ENCODE assay signal across 11 mouse cellular contexts in the genomic region with DNA sequence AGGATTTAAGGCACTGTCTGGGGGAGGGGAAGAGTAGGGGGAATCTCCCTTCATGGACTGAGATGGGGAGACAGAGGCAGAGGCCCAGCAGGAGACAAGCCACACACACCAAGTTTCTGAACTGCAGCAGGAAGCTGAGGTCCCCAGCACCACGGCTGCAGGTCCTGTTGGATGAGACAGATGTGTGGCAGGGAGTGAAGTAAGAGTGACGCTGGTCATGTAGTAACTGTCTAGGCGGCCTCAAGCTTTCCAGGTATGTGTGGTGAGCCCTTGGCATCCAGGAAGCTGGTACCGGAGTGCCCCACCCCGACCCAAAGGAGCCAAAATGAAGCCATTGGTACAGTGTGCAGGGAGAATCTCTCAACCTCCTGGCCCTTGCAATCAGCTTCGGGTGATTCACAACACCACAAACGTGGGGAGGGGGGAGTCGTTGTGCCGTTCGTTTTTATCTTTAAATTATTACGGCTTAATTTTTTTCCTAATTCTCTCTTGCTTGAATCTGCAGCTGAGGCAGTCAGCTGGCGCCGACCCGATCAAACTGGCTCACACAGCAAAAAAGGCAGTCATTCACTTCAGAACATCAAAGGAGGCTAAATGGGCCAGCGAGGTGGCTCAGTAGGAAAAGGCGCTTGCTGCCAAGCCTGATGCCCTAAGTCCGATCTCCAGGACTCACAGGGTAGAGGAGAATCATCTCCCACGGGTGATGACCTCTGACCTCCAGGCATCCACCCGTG. TPM values are rescaled to one million over a fixed set of nuclear protein-coding genes. Genes with fewer than 3 reads are reported as not detected.
A peak's percentile ranks its signal among the peaks of the same experiment; 100 is the strongest.
DNase-seq lines count a peak whose midpoint lies in the region; ATAC-seq and TF ChIP-seq lines count a peak whose summit lies in the region.
"Had no signal": no experiment of that assay in that cellular context is flagged by ENCODE, and none has a peak within 500 bp of the region (broad histone marks: within the 10 kb centered on the region; RNA-seq: fewer than 3 reads in every experiment).

No protein-coding gene starts in this region.

- H3K36me3 ChIP-seq in lung, embryonic 15.5 days: 0 out of 2 replicates have a peak, but pooled peaks cover 4% of the 10 kb centered on the region
- no peaks in the 10 kb centered on the region for H3K36me3 ChIP-seq in intestine, embryonic 16.5 days (ENCODE audit: control insufficient read depth, insufficient read depth, low read length)
- H3K36me3 ChIP-seq in neural tube, embryonic 12.5 days: no peaks in the 10 kb centered on the region

- intact Hi-C loops in gastrocnemius, adult 2 months (cut with DNase I): no loop called here
- intact Hi-C loops in gastrocnemius, postnatal 14 days (cut with DNase I; ENCODE audit: low total_unique reads): no loop called here

- DNase-seq in gastrocnemius, adult 2 months: no peak
- no peak for DNase-seq in gastrocnemius, postnatal 14 days
- no peak for DNase-seq in lung, postnatal 14 days
- no peak for DNase-seq in MN1 (ENCODE audit: low spot score)
- DNase-seq in cerebellum, adult 9-11 months: no peak
- DNase-seq: cerebellum, postnatal 25 days; heart, adult 11 months; lung, adult 2 months had no signal

- ATAC-seq in lung, embryonic 15.5 days (ENCODE audit: borderline replicate concordance, extremely low read depth, low FRiP score, low TSS enrichment): no peak
- no peak for ATAC-seq in intestine, embryonic 16.5 days
- ATAC-seq in neural tube, embryonic 12.5 days (ENCODE audit: low FRiP score, low read depth): no peak

- no peaks in the 10 kb centered on the region for H3K27me3 ChIP-seq in lung, embryonic 15.5 days
- H3K27me3 ChIP-seq in intestine, embryonic 16.5 days (replicated peaks; ENCODE audit: control insufficient read depth, insufficient read depth, low read length): no peaks in the 10 kb centered on the region
- 0 out of 2 replicates have a peak, but pooled peaks cover 5% of the 10 kb centered on the region for H3K27me3 ChIP-seq in neural tube, embryonic 12.5 days (replicated peaks)

- no peak overlapping the region; the same call in 1 of the 2 replicates for H3K27ac ChIP-seq in gastrocnemius, adult 2 months
- peak overlapping the region; percentile 74 for H3K27ac ChIP-seq in lung, embryonic 15.5 days
- H3K27ac ChIP-seq in intestine, embryonic 16.5 days (ENCODE audit: low read length): peak overlapping the region; percentile 61
- no peak overlapping the region; the same call in 1 of the 2 replicates for H3K27ac ChIP-seq in neural tube, embryonic 12.5 days

- H3K4me1 ChIP-seq in lung, embryonic 15.5 days: peaks cover 57% of the 10 kb centered on the region
- peaks cover 26% of the 10 kb centered on the region for H3K4me1 ChIP-seq in intestine, embryonic 16.5 days (ENCODE audit: control insufficient read depth, insufficient read depth, low read length)
- peaks cover 34% of the 10 kb centered on the region for H3K4me1 ChIP-seq in neural tube, embryonic 12.5 days

- H3K4me2 ChIP-seq in lung, embryonic 15.5 days: peak overlapping the region; percentile 56
- peak overlapping the region; percentile 55 for H3K4me2 ChIP-seq in intestine, embryonic 16.5 days (ENCODE audit: low read depth, low read length)
- H3K4me2 ChIP-seq in neural tube, embryonic 12.5 days (replicated peaks): peak overlapping the region; percentile 44

- H3K4me3 ChIP-seq in gastrocnemius, adult 2 months: peak overlapping the region; percentile 21
- peak overlapping the region; percentile 22 for H3K4me3 ChIP-seq in lung, embryonic 15.5 days
- peak overlapping the region; percentile 52 for H3K4me3 ChIP-seq in intestine, embryonic 16.5 days (ENCODE audit: low read length)
- no peak overlapping the region for H3K4me3 ChIP-seq in neural tube, embryonic 12.5 days

- 16% methylated on average over 19 of the region's 19 CpGs for WGBS in lung, embryonic 15.5 days
- 20% methylated on average over 19 of the region's 19 CpGs for WGBS in intestine, embryonic 16.5 days
- WGBS in neural tube, embryonic 12.5 days: 9% methylated on average over 19 of the region's 19 CpGs

- TF ChIP-seq CTCF in gastrocnemius, adult 2 months (IDR thresholded peaks at IDR 0.05): no peak

- peak overlapping the region; percentile 28 for H3K9ac ChIP-seq in lung, embryonic 15.5 days
- peak overlapping the region; percentile 61 for H3K9ac ChIP-seq in intestine, embryonic 16.5 days (ENCODE audit: low read depth, low read length)
- H3K9ac ChIP-seq in neural tube, embryonic 12.5 days: no peak overlapping the region

- no peaks in the 10 kb centered on the region for H3K9me3 ChIP-seq in lung, embryonic 15.5 days
- no peaks in the 10 kb centered on the region for H3K9me3 ChIP-seq in intestine, embryonic 16.5 days (ENCODE audit: control insufficient read depth, low read length)
- H3K9me3 ChIP-seq in neural tube, embryonic 12.5 days: no peaks in the 10 kb centered on the region

RNA-seq across cellular contexts. Expression of a gene that starts 3.0 kb away (rescaled TPM):
- total RNA-seq in gastrocnemius, adult 2 months (2021): 1 to 10 TPM in 1 of 2 experiments, under 1 TPM in 1; 0.46 to 2.4 TPM
- total RNA-seq in gastrocnemius, postnatal 14 days (2021): 10 to 100 TPM in 1 of 2 experiments, 1 to 10 TPM in 1; 5.8 to 11.2 TPM
- 47.0 and 48.1 TPM in 2 replicates for polyA plus RNA-seq in lung, embryonic 15.5 days (2015; fragmentation: Nextera tagmentation; extraction: Ambion mirVana)
- polyA plus RNA-seq in intestine, embryonic 16.5 days (2015; fragmentation: Nextera tagmentation; extraction: Ambion mirVana): 56.6 and 63.7 TPM in 2 replicates
- 39.3 and 43.8 TPM in 2 replicates for polyA plus RNA-seq in neural tube, embryonic 12.5 days (2016; fragmentation: Nextera tagmentation; extraction: Ambion mirVana)

RNA-seq across cellular contexts. Expression of a gene that starts 24.8 kb away (rescaled TPM):
- total RNA-seq in gastrocnemius, adult 2 months (2021): 100 to 1,000 TPM; 142 to 160 TPM
- total RNA-seq in gastrocnemius, postnatal 14 days (2021): 100 to 1,000 TPM in 1 of 2 experiments, 10 to 100 TPM in 1; 92.5 to 102 TPM
- polyA plus RNA-seq in lung, embryonic 15.5 days (2015; fragmentation: Nextera tagmentation; extraction: Ambion mirVana): 108 and 111 TPM in 2 replicates
- 99.0 and 114 TPM in 2 replicates for polyA plus RNA-seq in intestine, embryonic 16.5 days (2015; fragmentation: Nextera tagmentation; extraction: Ambion mirVana)
- 101 and 105 TPM in 2 replicates for polyA plus RNA-seq in neural tube, embryonic 12.5 days (2016; fragmentation: Nextera tagmentation; extraction: Ambion mirVana)

RNA-seq across cellular contexts. Expression of a gene that starts 25.0 kb away (rescaled TPM):
- total RNA-seq in gastrocnemius, adult 2 months (2021): 1 to 10 TPM; 8.0 to 9.2 TPM
- total RNA-seq in gastrocnemius, postnatal 14 days (2021): 1 to 10 TPM; 6.5 to 6.9 TPM
- 55.4 and 58.8 TPM in 2 replicates for polyA plus RNA-seq in lung, embryonic 15.5 days (2015; fragmentation: Nextera tagmentation; extraction: Ambion mirVana)
- polyA plus RNA-seq in intestine, embryonic 16.5 days (2015; fragmentation: Nextera tagmentation; extraction: Ambion mirVana): 30.2 and 30.6 TPM in 2 replicates
- polyA plus RNA-seq in neural tube, embryonic 12.5 days (2016; fragmentation: Nextera tagmentation; extraction: Ambion mirVana): 66.2 and 69.1 TPM in 2 replicates

RNA-seq across cellular contexts. Expression of a gene that starts 35.1 kb away (rescaled TPM):
- 1 to 10 TPM in 1 of 2 experiments, under 1 TPM in 1; 0.89 to 1.3 TPM for total RNA-seq in gastrocnemius, adult 2 months (2021)
- 1 to 10 TPM; 1.1 TPM for total RNA-seq in gastrocnemius, postnatal 14 days (2021)
- 4.6 and 8.2 TPM in 2 replicates for polyA plus RNA-seq in lung, embryonic 15.5 days (2015; fragmentation: Nextera tagmentation; extraction: Ambion mirVana)
- polyA plus RNA-seq in intestine, embryonic 16.5 days (2015; fragmentation: Nextera tagmentation; extraction: Ambion mirVana): 6.8 and 7.5 TPM in 2 replicates
- polyA plus RNA-seq in neural tube, embryonic 12.5 days (2016; fragmentation: Nextera tagmentation; extraction: Ambion mirVana): 1.5 and 2.3 TPM in 2 replicates

Comparison
In these comparisons a context has a peak if more than half of its experiments do, and no peak if none do; other contexts are left out.
1. H3K27ac ChIP-seq: peak in lung, embryonic 15.5 days (single experiment) and intestine, embryonic 16.5 days (single experiment); none in gastrocnemius, adult 2 months (single experiment) and neural tube, embryonic 12.5 days (single experiment).
2. Peak in every context shown above with its lines, with median percentiles within 50 percentile points of each other: H3K4me2 ChIP-seq.